Mouse (Mus musculus) heart, adult 18-20 months (tissue): ENCODE measurements around the gene S100a1. TPM values are rescaled to one million over a fixed set of nuclear protein-coding genes. Genes with fewer than 3 reads are reported as not detected.

Experiments used
- DNase-seq, 2 experiments: peaks; one replicate each; pipeline ENCODE4 v3.0.0; 2021 to 2022; ENCODE audit warnings: mixed read lengths in 1 of 2
- total RNA-seq, 2 experiments: library from RNA; stranded (reverse); gene quantifications; 2 replicates each; pipeline ENCODE4 v1.2.3; 2021

Gene S100a1
- total RNA-seq, 2 experiments from 2014 or later, result 1,108 to 1,133 TPM

DNA sequence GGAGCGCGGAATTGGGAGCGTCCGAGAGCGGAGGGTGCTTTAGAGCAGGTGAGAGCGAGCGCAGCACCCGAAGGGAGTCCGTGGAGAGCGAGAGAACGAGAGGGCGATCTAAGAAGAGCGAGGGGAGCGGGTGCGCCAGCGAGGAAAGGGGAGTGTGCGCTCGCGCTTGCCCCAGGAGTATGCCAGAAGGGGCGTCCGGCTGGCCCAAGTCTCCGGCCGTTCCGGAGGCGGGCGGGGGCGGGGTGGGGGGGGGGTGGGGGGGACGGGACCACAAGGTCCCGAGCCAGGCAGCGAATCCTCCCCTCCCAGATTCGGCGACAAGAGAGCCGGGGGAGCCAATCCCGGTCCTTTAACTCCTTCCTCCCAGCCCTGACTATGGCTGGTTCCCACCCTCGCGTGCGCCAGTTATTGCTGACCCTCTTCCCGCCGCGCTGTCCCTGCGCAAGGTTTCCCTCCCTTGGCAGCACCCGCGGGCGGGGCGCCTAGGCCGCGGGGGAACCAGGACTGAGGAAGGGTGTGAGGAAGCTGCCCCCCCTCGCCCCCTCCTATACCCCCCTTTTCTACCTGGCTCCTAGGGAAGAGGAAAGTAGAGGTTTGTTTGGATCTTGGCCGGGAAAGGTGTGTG, 48.4 kb downstream of the S100a1 start, which contains the start of gene Npr1:
TSS of gene Npr1 (minus strand) at position 181 of the 625 bp plus-strand sequence.
- DNase-seq, result peak; percentile 67 to 74

DNA sequence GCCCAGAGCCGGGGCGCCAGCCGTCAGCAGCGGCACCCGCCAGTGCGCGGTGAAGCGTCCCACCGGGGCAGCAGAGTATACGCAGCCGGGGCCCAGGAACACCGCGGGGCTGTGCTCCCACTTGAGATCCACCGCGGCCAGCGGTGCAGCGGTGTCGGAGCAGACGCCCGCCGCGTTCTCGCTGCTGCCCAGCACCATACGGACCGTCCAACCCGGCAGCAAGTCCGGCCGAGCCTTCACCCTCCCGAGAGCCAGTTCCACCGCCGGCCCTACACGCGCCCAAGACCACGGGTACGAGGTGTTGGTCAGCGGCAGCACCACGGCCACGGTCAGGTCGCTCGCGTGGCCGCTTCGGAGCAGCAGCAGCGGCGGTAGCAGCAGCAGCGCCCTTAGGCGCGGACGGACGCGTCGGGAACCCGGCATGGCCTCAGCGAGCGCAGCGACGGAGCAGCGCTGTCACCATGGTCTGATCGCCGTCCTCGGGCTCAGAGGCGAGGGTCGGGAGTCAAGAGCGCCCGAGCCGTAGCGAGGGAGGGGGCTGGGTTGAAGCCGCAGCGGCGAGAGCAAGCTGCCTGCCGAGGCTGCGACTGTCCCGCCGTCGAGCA, 49.0 kb downstream of the S100a1 start:
- DNase-seq, result peak in 1 of 2 experiments; percentile 22

DNA sequence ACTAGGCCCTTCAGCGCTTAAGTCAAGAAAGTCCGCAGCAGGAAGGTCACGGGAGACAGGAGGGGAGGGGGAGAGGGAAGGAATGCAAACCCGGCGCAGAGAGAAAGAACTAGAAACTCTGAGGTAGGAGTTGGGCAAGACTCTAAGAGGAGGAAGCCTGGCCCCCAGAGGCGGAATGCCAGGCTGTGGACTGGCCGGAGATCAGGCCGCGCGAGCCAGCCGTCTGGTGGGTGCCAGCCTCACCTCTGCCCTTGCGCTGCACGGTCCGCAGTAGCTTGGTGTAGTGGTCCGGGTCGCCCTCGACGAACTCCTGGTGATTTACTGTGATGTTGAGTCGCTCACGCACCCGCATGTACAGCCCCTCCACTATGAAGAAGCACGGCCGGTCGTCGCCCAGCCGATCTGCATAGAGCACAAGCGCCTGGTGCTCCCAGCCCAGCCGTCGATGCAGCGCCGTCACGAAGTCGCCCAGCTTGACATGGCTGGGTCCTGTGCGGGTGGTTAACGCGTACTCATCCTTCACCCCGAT, 49.6 kb downstream of the S100a1 start:
- peak; percentile 40 to 58 for DNase-seq

DNA sequence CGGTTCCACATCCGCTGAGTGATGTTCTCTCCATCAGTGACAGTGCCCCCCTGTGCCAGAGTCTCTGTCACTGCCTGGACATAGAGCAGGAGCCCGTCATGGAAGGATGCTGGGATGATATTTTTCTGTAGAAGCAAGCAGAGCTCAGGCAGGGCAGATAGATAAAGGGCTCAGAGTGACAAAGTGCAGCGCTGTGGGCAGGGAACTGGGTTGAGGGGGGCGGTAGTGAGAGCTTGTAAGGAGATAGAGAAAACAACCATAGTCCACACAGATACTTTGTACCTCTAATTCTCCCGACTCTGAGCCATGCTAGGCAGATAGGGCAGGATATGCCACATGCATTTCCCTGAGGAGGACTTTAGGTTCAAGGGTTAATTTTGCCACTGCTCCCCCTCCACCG, 51.6 kb downstream of the S100a1 start:
- DNase-seq, result no peak

DNA sequence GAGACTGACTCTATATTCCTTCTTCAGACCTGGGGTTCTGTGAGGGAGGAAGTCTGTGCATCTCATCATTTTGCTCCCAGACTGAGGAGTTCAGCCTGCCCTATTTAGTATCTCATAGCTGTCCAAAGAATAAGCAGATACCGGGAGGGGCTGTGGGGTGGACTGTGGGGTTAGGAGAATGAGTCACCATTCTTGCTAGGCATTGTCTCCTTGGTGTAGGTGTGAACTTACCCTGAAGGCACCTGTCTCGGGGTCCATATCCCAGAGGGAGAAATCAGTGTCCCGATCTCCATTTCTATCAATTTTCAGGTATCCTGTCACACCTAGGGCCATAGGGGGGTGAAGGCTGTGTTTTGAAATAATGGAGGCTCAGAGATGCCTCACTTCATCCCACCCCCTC, 52.3 kb downstream of the S100a1 start:
- DNase-seq, result no peak

Other genes starting within 250 kb of the S100a1 start
- 10 to 100 TPM; 33.6 to 37.5 TPM for gene Dennd4b, start 249.2 kb downstream of the S100a1 start, total RNA-seq
- 10 to 100 TPM; 40.0 to 41.8 TPM for gene Gatad2b, start 221.2 kb downstream of the S100a1 start, total RNA-seq
- gene Slc27a3, start 124.5 kb downstream of the S100a1 start, total RNA-seq, result under 1 TPM; 0.50 to 0.62 TPM
- 10 to 100 TPM; 24.6 TPM for gene Ints3, start 80.8 kb downstream of the S100a1 start, total RNA-seq
- 10 to 100 TPM; 16.2 to 16.8 TPM for gene Npr1, start 48.5 kb downstream of the S100a1 start, total RNA-seq
- 10 to 100 TPM; 29.3 to 30.1 TPM for gene Ilf2, start 38.3 kb downstream of the S100a1 start, total RNA-seq
- gene Snapin, start 23.4 kb downstream of the S100a1 start, total RNA-seq, result 10 to 100 TPM; 62.0 to 70.7 TPM
- 10 to 100 TPM; 90.0 to 96.6 TPM for gene Chtop, start 4.9 kb downstream of the S100a1 start, total RNA-seq
- 10 to 100 TPM; 29.6 to 31.2 TPM for gene S100a13, start within 50 bp of the S100a1 start, total RNA-seq
- under 1 TPM; 0.49 to 0.60 TPM for gene S100a14, start 12.5 kb upstream of the S100a1 start, total RNA-seq
- 10 to 100 TPM; 62.9 to 71.8 TPM for gene S100a16, start 22.9 kb upstream of the S100a1 start, total RNA-seq
- not detected for gene S100a3, start 46.2 kb upstream of the S100a1 start, total RNA-seq
- gene S100a2, start 75.9 kb upstream of the S100a1 start, total RNA-seq, result not detected
- not detected for gene Gm42674, start 87.5 kb upstream of the S100a1 start, total RNA-seq
- gene S100a4, start 89.4 kb upstream of the S100a1 start, total RNA-seq, result 10 to 100 TPM; 12.5 to 14.1 TPM
- gene S100a5, start 94.1 kb upstream of the S100a1 start, total RNA-seq, result not detected
- gene S100a6, start 98.5 kb upstream of the S100a1 start, total RNA-seq, result 10 to 100 TPM; 76.5 to 79.4 TPM
- gene S100a7a, start 139.6 kb upstream of the S100a1 start, total RNA-seq, result under 1 TPM in 1 of 2 experiments, not detected in 1; 0.47 TPM
- not detected for gene S100a8, start 154.6 kb upstream of the S100a1 start, total RNA-seq
- under 1 TPM in 1 of 2 experiments, not detected in 1; 0.57 TPM for gene S100a9, start 181.3 kb upstream of the S100a1 start, total RNA-seq
- not detected for gene Pglyrp4, start 212.5 kb upstream of the S100a1 start, total RNA-seq